Mouse (Mus musculus): ENCODE data around the gene Lrrc19. TPM values are rescaled to one million over a fixed set of nuclear protein-coding genes. Genes with fewer than 3 reads are reported as not detected.

Lrrc19 gene
- total RNA-seq, 2 experiments from 2014 or later: not detected

DNA sequence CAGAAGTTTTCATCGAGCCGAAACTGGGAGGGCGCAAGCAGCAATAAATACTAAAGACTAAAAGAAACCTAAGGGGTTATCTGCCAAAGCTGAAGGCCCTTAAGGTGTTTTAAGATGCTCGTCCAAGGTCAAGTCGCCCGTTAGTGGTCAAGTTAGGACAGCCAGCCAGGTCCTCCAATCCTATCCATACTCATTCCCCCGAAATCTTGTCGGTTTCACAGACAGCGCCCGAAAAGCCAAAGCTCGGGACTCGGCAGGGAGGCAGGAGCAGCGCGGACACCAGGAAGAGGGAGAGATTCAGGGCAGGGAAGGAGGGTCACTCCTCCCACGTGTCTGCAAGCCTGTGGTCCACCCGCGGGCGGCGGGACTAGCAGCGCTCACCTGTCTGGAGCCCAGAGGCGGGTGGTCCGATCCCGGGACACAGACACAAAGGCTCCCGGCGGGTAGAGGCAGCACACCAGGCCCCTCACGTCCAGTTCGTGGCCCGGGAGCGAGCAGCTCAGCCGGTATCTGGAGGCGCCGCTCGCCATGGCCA is 47.4 kb downstream of the Lrrc19 start:
- intact Hi-C loops (cut with DNase I): no loop called here
- no peak for DNase-seq (ENCODE audit: low spot score in 2 of 2)

DNA sequence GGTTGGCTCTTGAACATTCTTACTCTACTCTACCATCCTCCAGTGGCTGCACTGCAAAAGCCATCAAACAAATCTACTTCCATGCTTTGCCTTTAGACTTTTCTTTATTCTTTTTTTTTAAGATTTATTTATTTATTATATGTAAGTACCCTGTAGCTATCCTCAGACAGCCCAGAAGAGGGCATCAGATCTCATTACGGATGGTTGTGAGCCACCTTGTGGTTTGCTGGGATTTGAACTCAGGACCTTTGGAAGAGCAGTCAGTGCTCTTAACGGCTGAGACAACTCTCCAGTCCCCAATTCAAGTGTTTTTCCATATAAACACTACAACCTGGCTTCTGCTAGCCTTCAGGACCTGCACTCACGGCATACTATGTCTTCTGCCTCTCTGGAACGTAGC is 48.5 kb downstream of the Lrrc19 start:
- peak in 1 of 2 experiments; percentile 26 for DNase-seq (ENCODE audit: low spot score in 2 of 2)

DNA sequence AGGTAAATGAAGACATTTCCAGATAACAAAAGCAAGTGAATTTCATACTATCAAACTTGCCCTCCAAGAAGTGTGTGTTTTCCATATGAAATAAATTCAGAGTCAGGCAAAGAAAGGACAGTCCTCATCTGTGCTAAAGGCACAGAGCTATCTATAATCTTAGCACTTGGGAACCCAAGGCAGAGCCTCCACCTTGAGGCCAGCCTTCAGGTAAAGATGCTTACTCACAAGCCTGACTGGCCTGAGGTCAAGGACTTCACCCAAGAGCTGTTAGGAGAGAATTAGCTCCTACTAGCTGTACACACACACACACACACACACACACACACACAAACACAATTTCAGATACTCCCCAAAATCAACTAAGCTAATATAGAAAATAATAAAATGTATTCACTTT is 57.2 kb downstream of the Lrrc19 start:
- DNase-seq (ENCODE audit: low spot score in 2 of 2): no peak
- intact Hi-C loops (cut with DNase I): no loop called here

More for the DNA sequence above, 48.5 kb downstream of the Lrrc19 start:
- intact Hi-C loops (cut with DNase I): no loop called here

DNA sequence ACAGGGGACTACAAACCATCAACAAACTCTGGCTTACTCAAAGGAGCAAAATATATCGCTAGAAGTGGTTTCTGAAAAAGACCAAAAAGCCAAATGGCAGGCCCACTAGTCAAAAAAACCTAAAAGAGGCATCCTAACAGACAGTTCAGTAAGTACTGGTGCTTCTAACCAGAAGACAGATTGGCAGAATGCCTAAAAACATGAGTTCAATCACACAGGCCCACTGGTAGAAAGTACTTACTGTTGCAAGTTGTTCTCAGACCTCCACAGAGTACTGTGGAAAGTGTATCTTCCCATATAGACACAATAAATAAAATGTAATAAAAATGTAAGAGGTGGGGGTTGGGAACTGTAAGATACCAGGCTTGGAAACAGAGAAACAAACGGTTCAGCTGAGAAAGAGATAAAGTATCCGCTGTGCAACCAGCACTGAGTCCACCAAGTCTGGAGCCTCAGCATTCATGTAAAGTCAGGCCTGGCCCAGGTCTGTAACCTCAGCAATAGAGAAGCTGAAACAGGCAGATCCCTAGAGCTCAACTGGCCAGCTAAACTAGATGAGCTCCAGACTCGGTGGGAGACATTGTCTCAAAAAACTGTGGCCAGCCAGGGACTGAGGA is 58.1 kb downstream of the Lrrc19 start:
- DNase-seq (ENCODE audit: low spot score in 2 of 2): no peak
- intact Hi-C loops (cut with DNase I): no loop called here

Small RNAs within 50 kb of the gene (microRNA-seq; reads per million reads assigned to microRNA genes)
- gene Mir872: 1,123 to 1,202 reads per million in 2 experiments

Other genes starting within 250 kb of the Lrrc19 start
- not detected for gene Gm10306, start 93.6 kb downstream of the Lrrc19 start, total RNA-seq (2021)
- gene Caap1, start 93.3 kb downstream of the Lrrc19 start, total RNA-seq (2021): 10 to 100 TPM; 10.2 to 10.6 TPM
- 10 to 100 TPM; 54.7 to 57.7 TPM for gene Plaa, start 46.9 kb downstream of the Lrrc19 start, total RNA-seq (2021)
- 10 to 100 TPM; 24.6 to 27.9 TPM for gene Ift74, start 35.7 kb downstream of the Lrrc19 start, total RNA-seq (2021)
- gene Tek, start 89.1 kb upstream of the Lrrc19 start, total RNA-seq (2021): 10 to 100 TPM; 11.2 to 11.3 TPM